Mouse (Mus musculus): ENCODE measurements around the gene Accsl. TPM values are rescaled to one million over a fixed set of nuclear protein-coding genes. Genes with fewer than 3 reads are reported as not detected.

Gene Accsl
- polyA plus RNA-seq, 1 experiment = 0.38 TPM

DNA sequence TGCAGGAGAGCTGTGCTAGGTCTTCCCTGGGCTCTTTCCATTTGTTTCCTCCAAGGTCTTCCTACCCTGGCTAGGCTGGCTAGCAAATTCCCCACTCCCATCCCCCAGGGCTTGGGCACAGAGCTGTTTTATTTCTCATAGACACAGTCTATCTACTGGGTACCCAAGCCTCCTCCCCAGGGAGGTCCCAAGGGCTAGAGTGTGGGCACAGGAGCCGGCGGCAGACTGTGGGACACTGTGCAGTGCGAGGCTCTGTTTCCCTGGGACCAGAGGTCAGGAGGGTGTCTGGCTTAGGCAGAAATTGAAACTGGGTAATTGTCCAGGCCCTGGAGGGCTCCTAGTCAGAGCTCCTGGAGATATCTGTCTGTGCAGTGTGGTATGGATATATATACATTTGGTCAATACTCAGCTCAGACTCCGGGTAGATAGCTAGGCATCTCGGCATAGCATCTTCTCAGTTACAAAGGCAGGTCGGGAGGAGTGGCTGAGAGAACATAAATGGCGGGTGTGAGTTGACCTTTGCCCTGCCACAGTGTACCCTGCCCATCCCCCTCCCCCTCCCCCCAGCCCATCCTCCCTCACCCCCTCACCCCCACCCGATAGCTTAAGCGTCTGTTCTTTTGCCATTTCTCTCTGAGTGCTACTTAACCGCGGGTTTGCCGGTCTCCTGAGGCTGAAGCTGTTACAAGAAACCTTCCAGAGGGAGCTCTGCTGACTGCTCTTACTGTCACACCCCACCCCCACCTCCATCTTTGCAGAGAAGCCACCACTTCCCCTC, 4.7 kb upstream of the Accsl start:
- TF ChIP-seq CTCF (IDR thresholded peaks at IDR 0.05; ENCODE audit: borderline replicate concordance, extremely low read depth, insufficient read depth, insufficient read length) (no peak), POLR2A (IDR thresholded peaks at IDR 0.05; ENCODE audit: borderline replicate concordance, extremely low read depth, insufficient read depth, insufficient read length, poor library complexity, severe bottlenecking) (no peak)
- peak; percentile 55 for DNase-seq (ENCODE audit: low read depth)

DNA sequence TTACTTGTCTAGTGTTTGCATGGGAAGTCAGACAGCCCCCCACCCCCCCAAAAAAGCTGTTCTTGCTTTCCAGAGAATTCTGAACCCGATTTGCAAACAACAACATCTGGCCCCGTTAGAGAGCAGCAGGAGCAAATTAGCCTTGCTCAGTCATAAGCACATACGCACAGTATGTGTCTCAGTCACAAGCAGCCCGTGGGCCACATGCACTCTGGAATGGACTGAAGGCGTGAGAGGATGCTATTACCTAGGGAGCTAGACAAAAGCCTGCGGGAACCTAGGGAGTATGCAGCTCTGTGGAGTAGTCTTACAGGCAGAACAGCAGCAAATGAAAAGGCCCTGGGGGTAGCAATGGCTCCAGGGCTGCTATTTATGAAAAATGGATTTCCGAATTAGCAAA, 3.3 kb upstream of the Accsl start:
- DNase-seq (ENCODE audit: low read depth) = peak; percentile 53
- TF ChIP-seq CTCF (IDR thresholded peaks at IDR 0.05; ENCODE audit: borderline replicate concordance, extremely low read depth, insufficient read depth, insufficient read length) (no peak), POLR2A (IDR thresholded peaks at IDR 0.05; ENCODE audit: borderline replicate concordance, extremely low read depth, insufficient read depth, insufficient read length, poor library complexity, severe bottlenecking) (no peak)

DNA sequence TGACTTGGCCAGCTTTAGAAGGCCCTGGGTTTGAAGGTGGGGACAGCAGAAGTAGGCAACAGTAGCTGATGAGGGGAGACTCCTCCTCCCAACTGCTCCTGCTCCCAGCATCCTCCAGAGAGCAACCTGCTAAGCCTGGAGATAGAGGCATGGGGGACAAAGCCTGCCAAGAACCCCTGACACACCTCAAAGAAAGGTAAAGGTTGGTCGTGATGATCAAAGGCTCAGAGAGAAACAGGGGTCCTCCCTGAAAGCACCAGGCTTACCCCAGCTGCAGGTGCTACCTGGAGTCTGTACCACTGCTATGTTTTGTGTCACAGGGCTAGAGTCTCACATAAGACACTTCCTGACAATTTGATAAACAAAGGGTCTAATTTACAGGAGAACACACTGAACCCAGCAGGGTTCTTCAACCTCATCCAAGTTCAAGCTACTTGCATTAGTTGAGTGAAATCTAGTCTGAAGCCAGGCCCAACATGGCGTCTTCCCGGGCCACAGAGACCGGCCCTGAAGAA, 2.5 kb upstream of the Accsl start:
- TF ChIP-seq POLR2A (IDR thresholded peaks at IDR 0.05; ENCODE audit: borderline replicate concordance, extremely low read depth, insufficient read depth, insufficient read length, poor library complexity, severe bottlenecking) (no peak), CTCF (IDR thresholded peaks at IDR 0.05; ENCODE audit: borderline replicate concordance, extremely low read depth, insufficient read depth, insufficient read length) (no peak)

DNA sequence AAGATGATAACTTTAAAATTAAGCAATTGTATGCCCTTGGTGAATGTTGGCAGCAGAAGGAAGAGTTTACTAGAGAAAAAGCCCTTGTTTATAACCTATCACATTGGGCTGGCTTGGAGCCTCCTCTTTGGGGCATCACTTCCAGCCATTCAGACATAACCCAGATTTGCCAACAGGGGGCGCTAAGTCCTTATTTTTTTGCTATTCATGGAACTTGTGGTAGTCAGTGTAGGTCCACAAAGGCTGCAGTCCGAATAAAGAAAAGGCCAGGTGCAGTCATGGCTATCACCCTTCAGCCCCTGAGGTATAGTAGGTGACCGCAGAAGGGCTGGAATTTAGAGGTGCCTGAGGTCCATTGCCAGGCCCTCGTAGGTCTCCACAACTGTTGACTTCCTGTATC, 1.9 kb upstream of the Accsl start:
- DNase-seq (ENCODE audit: low read depth) = peak; percentile 87
- no peak for TF ChIP-seq POLR2A (IDR thresholded peaks at IDR 0.05; ENCODE audit: borderline replicate concordance, extremely low read depth, insufficient read depth, insufficient read length, poor library complexity, severe bottlenecking)
- TF ChIP-seq CTCF (IDR thresholded peaks at IDR 0.05; ENCODE audit: borderline replicate concordance, extremely low read depth, insufficient read depth, insufficient read length) = peak; percentile 67; the same call in 1 of the 2 replicates

More for the DNA sequence above, 2.5 kb upstream of the Accsl start:
- DNase-seq (ENCODE audit: low read depth) = no peak

DNA sequence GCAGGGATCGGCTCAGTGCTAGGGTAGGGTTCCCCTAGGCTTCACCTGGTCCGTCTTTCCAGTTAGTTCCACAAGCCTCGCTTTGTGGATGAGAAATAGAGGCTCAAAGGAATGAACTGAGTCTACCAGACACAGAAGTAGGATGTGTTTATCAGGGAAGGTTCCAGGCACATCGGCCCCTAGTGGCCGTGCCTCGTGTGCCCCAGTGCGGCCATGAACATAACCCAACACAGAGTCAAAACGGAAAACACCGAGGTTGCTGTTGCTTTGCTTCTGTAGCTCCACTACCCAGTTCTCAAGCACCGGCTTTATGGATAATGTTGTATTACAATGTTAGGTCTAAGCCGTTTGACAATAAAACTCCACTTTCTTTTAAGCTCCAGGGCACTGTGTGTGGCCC, 391 bp downstream of the Accsl start:
- DNase-seq (ENCODE audit: low read depth) = no peak
- TF ChIP-seq CTCF (IDR thresholded peaks at IDR 0.05; ENCODE audit: borderline replicate concordance, extremely low read depth, insufficient read depth, insufficient read length) = no peak
- no peak for TF ChIP-seq POLR2A (IDR thresholded peaks at IDR 0.05; ENCODE audit: borderline replicate concordance, extremely low read depth, insufficient read depth, insufficient read length, poor library complexity, severe bottlenecking)

DNA sequence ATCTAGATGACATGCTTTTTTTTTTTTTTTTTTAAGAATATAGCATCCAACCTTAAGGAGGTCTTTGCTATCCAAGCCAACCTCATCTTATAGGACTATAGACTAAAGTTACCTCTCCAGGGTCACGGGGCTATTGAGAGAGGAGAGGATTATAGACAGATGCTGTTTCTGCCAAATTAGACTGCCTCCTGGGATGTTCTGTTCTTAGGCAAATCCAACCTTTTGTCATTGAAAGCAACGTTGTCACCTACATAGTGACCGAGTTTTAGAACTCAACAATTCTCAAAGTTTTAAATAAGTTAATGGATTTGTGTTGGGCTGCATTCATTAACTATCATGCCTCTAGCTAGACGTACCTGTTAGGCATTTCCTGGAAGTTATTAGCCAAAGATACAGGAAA, 5.7 kb downstream of the Accsl start:
- DNase-seq (ENCODE audit: low read depth) = no peak
- TF ChIP-seq POLR2A (IDR thresholded peaks at IDR 0.05; ENCODE audit: borderline replicate concordance, extremely low read depth, insufficient read depth, insufficient read length, poor library complexity, severe bottlenecking) = no peak
- no peak for TF ChIP-seq CTCF (IDR thresholded peaks at IDR 0.05; ENCODE audit: borderline replicate concordance, extremely low read depth, insufficient read depth, insufficient read length)

DNA sequence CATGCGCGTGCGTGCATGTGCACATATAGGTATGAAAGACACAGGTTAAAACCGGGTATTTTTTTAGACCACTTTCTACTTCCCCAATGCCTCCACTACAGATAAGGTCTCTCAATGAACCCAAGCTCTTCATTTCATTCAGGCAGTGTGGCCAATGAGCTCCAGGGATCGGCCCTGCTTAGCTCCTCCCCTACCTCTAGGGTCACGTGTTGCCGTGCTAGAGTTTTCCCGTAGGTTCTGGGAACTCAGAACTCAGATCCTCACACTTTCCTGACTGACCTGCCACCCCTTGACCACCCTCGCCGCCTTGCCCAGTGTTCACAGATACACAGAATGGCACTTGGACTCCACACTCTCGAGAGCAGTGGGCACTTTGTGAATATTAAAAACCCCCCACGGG, 10.1 kb downstream of the Accsl start:
- DNase-seq (ENCODE audit: low read depth) = no peak
- TF ChIP-seq CTCF (IDR thresholded peaks at IDR 0.05; ENCODE audit: borderline replicate concordance, extremely low read depth, insufficient read depth, insufficient read length) (no peak), POLR2A (IDR thresholded peaks at IDR 0.05; ENCODE audit: borderline replicate concordance, extremely low read depth, insufficient read depth, insufficient read length, poor library complexity, severe bottlenecking) (no peak)

DNA sequence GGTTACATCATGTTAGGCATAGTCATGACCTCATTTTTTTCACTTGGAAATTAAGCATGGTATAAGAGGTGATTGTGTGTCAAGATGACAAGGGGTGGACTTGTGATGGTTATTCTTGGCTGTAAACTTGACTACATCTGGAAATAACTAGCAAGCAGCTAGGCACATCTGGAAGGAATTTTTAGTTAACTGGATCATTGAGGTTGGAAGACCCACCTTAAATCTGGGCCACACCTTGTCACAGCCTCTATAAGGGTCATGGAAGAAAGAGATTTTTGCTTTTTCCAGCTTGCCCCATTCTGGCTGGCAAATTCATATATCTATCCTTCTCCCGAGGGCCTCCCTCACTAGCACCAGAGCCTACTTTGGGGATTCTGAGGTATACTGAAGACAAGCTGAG, 17.7 kb downstream of the Accsl start:
- TF ChIP-seq POLR2A (IDR thresholded peaks at IDR 0.05; ENCODE audit: borderline replicate concordance, extremely low read depth, insufficient read depth, insufficient read length, poor library complexity, severe bottlenecking) (no peak), CTCF (IDR thresholded peaks at IDR 0.05; ENCODE audit: borderline replicate concordance, extremely low read depth, insufficient read depth, insufficient read length) (no peak)

DNA sequence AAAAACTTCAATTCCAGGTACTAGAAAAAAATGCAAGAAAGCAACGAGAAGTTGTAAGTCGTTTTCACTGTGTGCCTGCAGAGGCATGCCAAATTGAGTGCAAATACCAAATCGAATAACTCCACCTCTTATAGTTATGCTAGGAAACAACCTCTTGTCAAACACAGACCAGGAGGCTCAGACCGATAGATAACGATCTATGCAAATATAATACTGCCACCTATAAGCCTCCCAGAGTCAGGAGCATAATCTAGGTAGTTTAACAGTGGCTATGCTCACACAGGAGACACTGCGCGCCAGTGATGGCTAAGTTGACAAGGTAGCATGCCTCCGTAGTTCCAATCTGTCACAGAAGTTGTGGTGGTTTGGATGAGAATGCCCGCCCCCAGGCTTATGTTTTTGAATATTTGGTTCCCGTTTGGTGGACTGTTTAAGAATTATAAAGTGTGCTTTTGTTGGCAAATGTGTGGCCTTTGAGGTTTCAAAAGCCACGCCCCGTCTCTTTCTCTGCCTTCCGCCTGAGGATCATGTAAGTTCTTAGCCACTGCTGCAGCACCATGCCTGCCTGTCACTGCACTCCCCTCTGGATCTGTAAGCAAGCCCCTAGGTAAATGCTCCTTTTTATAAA, 18.5 kb downstream of the Accsl start:
- no peak for DNase-seq (ENCODE audit: low read depth)
- TF ChIP-seq POLR2A (IDR thresholded peaks at IDR 0.05; ENCODE audit: borderline replicate concordance, extremely low read depth, insufficient read depth, insufficient read length, poor library complexity, severe bottlenecking) (no peak), CTCF (IDR thresholded peaks at IDR 0.05; ENCODE audit: borderline replicate concordance, extremely low read depth, insufficient read depth, insufficient read length) (no peak)

More for the DNA sequence above, 17.7 kb downstream of the Accsl start:
- DNase-seq (ENCODE audit: low read depth) = no peak

DNA sequence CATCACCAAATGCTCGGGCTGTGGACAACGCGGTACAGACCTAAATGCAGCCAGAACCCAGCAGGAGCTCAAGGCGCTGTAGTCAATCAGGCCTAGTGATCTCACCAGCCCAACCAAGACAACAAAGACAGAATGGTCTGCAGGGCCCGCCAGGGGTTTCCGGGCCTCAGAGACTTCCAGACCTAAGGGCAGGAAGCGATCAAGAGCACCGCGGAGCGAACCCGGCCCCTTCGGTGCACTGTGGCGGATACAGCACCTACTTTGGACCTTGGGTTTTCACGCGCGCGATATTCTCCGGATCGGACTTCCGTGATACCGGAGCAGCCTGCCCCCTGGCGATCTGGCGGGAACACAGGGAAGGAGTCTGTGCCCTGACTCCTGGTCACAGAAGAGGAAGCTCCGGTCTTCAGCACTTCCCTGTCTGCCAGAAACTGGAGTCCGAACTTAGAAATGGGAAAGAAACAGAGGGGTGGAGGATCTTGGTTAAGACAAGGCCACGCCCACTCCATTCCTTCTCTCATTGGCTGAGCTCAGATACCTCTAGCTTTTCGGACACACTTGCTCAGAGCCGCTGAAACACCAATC, 19.4 kb downstream of the Accsl start, which contains the start of gene Accs:
Gene Accs (minus strand): TSS at position 439 of the 585 bp plus-strand sequence.
- TF ChIP-seq POLR2A (IDR thresholded peaks at IDR 0.05; ENCODE audit: borderline replicate concordance, extremely low read depth, insufficient read depth, insufficient read length, poor library complexity, severe bottlenecking) (no peak), CTCF (IDR thresholded peaks at IDR 0.05; ENCODE audit: borderline replicate concordance, extremely low read depth, insufficient read depth, insufficient read length) (peak; percentile 40; the same call in 1 of the 2 replicates)
- peak; percentile 92 for DNase-seq (ENCODE audit: low read depth)

DNA sequence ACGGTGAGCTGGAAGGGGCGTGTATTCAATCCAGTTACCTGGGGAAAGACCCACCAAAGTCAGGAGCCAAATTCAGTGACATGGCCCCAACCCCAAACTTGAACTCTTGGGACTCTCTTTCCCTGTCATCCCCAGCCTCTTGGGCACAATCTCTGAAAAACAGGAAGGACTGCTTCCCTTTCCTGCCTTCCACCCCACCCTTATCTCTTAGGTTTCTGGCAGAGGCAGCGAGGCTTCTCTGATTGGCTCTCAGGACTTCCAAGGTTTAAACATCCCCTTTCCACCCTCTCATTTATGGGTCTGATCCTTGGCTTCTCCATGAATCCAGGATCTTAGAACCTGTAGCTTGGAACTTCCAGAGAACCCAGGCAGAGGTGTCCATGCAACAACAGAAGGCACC, 27.6 kb downstream of the Accsl start:
- TF ChIP-seq POLR2A (IDR thresholded peaks at IDR 0.05; ENCODE audit: borderline replicate concordance, extremely low read depth, insufficient read depth, insufficient read length, poor library complexity, severe bottlenecking) (no peak), CTCF (IDR thresholded peaks at IDR 0.05; ENCODE audit: borderline replicate concordance, extremely low read depth, insufficient read depth, insufficient read length) (no peak)

More for the DNA sequence above, 27.6 kb downstream of the Accsl start:
- DNase-seq (ENCODE audit: low read depth) = no peak

All from brain, embryonic 14.5 days (tissue).